Mouse (Mus musculus) hindbrain, embryonic 10.5 days (tissue): Measurements from ENCODE around the gene Ubxn11. TPM values are rescaled to one million over a fixed set of nuclear protein-coding genes. Genes with fewer than 3 reads are reported as not detected.

Source experiments
- DNase-seq: peaks from one replicate; pipeline ENCODE4 v3.0.0-alpha.2; 2017; ENCODE audit warnings: low spot score
- H3K27ac ChIP-seq: fragments of 300-500 bp; sonication (generic); 2 replicates; pipeline ENCODE4 v1.5.1; 2016; ENCODE audit warnings: mild to moderate bottlenecking, moderate library complexity
- H3K27me3 ChIP-seq: fragments of 300-500 bp; sonication (generic); 2 replicates; pipeline ENCODE4 v1.6.1; 2016; ENCODE audit warnings: mild to moderate bottlenecking; ENCODE audit not compliant: poor library complexity, insufficient read depth, severe bottlenecking
- H3K36me3 ChIP-seq: fragments of 300-500 bp; sonication (generic); 2 replicates; pipeline ENCODE4 v1.6.1; 2016; ENCODE audit warnings: mild to moderate bottlenecking, moderate library complexity
- H3K4me1 ChIP-seq: fragments of 300-500 bp; sonication (generic); replicated peaks from 2 replicates; pipeline ENCODE4 v1.6.1; 2016; ENCODE audit warnings: mild to moderate bottlenecking
- H3K4me3 ChIP-seq: fragments of 300-500 bp; sonication (generic); 2 replicates; pipeline ENCODE4 v1.5.1; 2016; ENCODE audit warnings: mild to moderate bottlenecking, moderate library complexity
- H3K9me3 ChIP-seq: fragments of 300-500 bp; sonication (generic); 2 replicates; pipeline ENCODE4 v1.6.1; 2016; ENCODE audit warnings: mild to moderate bottlenecking, moderate library complexity
- WGBS: fragments of 180-500 bp; shearing (Covaris S2); methylation state at CpG from one replicate; pipeline ENCODE4 v1.1.7; 2016; 5-methylcytosine and 5-hydroxymethylcytosine counted together
- polyA plus RNA-seq: library from polyadenylated mRNA; unstranded; fragments of >200 nt; fragmentation: Nextera tagmentation; extraction: Ambion mirVana; gene quantifications from 2 replicates; pipeline ENCODE4 v1.2.1, GENCODE M21; 2016

The Ubxn11 gene
- polyA plus RNA-seq, 1 experiment from 2014 or later: 11.2 TPM

DNA sequence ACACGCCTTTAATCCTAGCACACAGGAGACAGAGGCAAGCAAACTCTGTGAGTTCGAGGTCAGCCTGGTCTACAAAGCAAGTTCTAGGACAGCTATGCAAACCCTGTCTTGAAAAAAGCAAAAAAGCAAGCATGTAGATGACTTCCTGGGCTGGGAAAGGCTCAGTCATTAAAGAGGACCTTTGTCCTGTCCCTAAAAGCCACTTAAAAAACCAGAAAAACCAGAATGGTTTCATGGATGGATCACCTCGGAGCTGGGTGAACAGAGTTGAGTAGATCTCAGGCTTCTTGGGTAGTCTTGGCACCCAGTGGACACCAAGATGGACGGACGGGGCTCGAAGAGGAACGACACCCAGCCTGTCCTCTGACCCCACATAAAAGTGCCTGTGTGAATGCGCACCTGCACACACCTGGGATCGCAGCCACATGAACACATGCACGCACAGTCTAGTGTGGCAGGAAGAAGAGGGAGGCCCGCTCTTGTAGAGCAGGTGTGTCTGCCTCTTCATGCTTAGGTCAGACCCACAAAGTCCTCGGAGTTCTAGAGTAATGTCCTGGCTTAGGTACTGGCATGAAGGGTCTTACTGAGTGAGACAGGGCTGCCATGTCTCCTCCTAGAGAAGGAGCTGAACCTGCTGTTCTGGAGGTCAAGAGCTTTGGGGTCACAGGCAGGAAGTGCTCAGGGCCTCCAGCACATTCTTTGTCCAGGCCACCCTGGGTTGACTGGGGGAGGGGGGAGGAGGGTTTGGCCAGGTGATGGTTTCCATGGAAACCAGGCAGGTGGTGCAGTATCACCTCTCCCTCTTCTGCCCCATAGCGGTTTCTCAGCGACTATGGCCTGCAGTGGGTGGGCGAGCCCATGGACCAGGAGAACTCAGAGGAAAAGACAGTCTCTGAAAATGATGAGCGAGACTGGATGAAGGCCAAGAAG lies 13.1 kb downstream of the Ubxn11 start:
- no peak for DNase-seq
- Histone ChIP-seq H3K27me3 (no peaks in the 10 kb centered on the region), H3K9me3 (no peaks in the 10 kb centered on the region), H3K36me3 (no peaks in the 10 kb centered on the region), H3K4me3 (no peak overlapping the region), H3K4me1 (peaks cover 53% of the 10 kb centered on the region), H3K27ac (peak overlapping the region; percentile 29)
- 86% methylated on average over 16 of the region's 16 CpGs for WGBS

DNA sequence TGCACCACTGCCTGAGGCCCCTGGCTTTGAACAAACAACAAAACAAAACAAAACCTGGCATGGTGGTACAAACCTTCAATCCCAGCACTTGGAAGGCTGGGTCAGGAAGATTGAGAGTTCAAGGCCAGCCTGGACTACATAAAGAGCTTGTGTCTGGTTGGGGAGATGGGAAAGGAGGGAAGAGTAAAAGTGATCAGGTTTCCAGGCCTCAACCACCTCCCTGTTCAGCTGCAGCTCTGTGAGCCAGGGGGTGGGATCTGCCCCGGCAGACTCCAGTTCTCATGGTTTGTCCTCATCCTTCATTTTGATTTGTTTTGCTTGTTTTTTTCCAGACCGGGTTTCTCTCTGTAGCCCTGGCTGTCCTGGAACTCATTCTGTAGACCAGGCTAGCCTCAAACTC lies 14.1 kb downstream of the Ubxn11 start:
- Histone ChIP-seq H3K4me3 (no peak overlapping the region), H3K27me3 (no peaks in the 10 kb centered on the region), H3K36me3 (no peaks in the 10 kb centered on the region), H3K9me3 (no peaks in the 10 kb centered on the region), H3K4me1 (peaks cover 56% of the 10 kb centered on the region), H3K27ac (no peak overlapping the region)
- 87% methylated on average over 2 of the region's 2 CpGs for WGBS
- DNase-seq: no peak

DNA sequence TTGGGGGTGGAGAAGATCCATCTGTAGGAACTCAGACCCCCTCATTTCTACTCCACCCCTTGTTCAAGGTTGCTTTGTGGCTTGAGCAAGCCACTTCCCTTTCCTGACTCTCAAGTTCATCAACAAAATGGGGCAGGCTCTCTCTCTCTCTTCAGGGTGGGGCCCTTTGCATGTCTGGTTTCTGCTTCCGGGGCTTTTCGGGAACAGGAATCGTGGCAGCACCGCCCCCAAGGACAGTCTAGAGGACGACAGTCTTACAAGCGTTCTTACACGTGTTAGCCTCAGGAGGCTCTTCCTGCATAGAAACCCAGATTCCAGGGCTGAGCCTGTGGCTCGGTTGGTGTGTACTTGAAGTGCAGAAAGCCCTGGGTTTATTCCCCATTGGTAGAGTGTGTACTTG lies 14.6 kb downstream of the Ubxn11 start:
- Histone ChIP-seq H3K4me1 (peaks cover 61% of the 10 kb centered on the region), H3K36me3 (no peaks in the 10 kb centered on the region), H3K27ac (no peak overlapping the region), H3K27me3 (no peaks in the 10 kb centered on the region), H3K4me3 (no peak overlapping the region), H3K9me3 (no peaks in the 10 kb centered on the region)
- 79% methylated on average over 8 of the region's 8 CpGs for WGBS
- DNase-seq: no peak

DNA sequence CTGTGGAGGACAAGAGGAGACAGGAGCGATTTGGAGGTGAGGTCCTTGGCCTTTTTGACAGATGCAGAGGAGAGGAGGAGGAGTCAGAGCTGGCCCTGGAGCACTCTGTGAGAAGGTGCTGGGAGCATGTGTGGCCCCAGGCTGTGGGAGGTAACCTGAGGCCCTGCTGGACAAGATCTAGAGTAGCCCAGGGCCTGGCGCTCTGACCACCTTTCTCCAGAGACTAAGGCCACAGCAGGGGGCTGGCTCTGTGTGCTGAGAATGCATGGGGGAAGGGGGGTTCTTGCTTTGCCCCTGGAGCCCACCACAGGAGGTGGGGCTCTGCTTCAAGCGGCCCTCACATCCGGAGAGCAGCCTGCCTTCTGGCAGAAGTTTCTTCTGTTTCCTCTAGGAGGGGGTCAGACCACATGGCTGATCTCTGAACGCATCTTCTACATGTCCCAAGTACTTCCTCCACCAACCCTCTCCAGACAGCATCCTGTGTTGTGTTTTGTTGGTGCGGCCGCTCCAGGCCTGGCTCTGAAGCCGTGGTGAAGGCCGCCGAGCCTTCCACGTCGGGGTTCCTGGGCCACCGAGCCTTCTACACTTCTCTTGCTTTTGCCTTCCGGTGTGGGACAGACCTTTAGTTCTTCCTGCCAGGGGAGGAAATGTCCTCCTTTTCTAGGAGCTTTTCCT lies 15.9 kb downstream of the Ubxn11 start:
- peak overlapping the region; percentile 53; the same call in 1 of the 2 replicates for H3K27ac ChIP-seq
- DNase-seq: no peak
- no peaks in the 10 kb centered on the region for H3K9me3 ChIP-seq
- H3K27me3 ChIP-seq: no peaks in the 10 kb centered on the region
- peaks cover 52% of the 10 kb centered on the region for H3K4me1 ChIP-seq
- H3K36me3 ChIP-seq: no peaks in the 10 kb centered on the region
- H3K4me3 ChIP-seq: no peak overlapping the region
- WGBS: 69% methylated on average over 14 of the region's 14 CpGs

DNA sequence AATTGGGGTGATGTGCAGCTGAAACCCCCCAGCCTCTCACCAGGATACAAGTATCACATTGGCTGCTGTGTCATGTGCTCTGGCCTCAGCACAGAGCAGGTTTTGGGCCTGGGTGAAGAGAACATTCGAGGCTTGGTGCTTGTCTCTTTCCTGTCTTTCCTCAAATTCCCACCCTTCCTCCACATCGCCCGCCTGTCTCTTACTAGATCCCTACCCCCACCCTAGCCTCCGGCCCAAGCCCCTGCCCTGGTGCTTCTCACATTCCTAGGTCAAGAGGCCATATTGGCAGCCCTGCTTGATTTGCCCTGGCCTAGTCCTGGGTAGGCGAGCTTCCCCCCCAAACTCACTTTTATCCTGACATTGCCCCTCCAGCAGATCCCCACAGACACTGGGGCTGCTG lies 16.7 kb downstream of the Ubxn11 start:
- 62% methylated on average over 5 of the region's 5 CpGs for WGBS
- Histone ChIP-seq H3K4me1 (peaks cover 50% of the 10 kb centered on the region), H3K27ac (peak overlapping the region; percentile 53), H3K27me3 (no peaks in the 10 kb centered on the region), H3K36me3 (no peaks in the 10 kb centered on the region), H3K9me3 (no peaks in the 10 kb centered on the region), H3K4me3 (no peak overlapping the region)
- no peak for DNase-seq

DNA sequence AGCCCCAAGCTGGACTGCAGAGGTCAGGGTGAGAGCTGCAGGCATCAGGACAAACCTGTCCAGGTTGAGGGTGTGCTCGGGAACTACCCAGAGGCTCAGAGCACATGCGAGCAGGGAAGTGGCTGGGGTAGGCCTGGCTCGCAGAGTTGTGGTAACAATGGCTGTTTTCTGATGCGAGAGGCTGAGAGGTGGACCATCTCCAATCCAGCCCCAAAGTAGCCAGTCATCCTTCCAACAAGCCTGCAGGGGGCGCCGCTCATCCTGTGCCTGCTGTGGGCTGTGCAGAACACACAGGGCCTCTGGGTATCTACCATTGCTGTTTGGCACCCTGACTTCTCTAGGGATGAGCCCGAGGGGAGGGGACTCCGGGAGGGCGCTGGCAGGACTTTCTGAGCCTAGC lies 17.3 kb downstream of the Ubxn11 start:
- DNase-seq: peak; percentile 43
- peak overlapping the region; percentile 53; the same call in 1 of the 2 replicates for H3K27ac ChIP-seq
- no peaks in the 10 kb centered on the region for H3K9me3 ChIP-seq
- no peak overlapping the region for H3K4me3 ChIP-seq
- 64% methylated on average over 9 of the region's 9 CpGs for WGBS
- H3K36me3 ChIP-seq: no peaks in the 10 kb centered on the region
- no peaks in the 10 kb centered on the region for H3K27me3 ChIP-seq
- H3K4me1 ChIP-seq: peaks cover 53% of the 10 kb centered on the region

DNA sequence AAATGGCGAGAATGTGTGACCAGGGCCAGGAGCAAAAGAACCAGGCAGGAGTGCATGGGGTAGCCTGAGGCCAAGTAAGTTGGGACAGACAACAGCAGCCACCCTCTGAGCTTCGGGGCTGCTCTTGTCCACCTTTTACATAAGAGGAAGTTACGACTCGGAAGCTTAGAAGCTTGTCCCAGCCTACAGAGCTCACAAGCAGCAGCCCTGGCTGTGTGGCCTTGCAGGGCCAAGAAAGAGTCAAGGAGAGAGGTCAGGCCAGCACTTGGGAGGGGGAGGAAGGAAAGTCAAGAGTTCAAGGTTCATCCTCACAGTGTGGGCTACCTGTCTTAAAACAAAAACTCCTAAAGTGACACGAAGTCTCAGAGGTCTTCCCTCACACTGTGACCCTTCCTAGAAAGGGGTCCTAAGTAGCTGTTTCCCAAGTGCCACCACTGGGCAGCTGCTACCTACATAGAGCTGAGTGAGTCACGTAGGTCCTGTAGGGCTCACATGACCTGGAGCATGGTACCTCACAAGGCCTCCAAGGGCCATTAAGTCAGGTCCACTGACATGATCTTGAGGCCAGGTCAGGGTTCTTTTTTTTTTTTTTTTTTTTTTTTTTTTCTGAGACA lies 17.9 kb downstream of the Ubxn11 start:
- WGBS: 80% methylated on average over 6 of the region's 6 CpGs
- DNase-seq: no peak
- peaks cover 53% of the 10 kb centered on the region for H3K4me1 ChIP-seq

DNA sequence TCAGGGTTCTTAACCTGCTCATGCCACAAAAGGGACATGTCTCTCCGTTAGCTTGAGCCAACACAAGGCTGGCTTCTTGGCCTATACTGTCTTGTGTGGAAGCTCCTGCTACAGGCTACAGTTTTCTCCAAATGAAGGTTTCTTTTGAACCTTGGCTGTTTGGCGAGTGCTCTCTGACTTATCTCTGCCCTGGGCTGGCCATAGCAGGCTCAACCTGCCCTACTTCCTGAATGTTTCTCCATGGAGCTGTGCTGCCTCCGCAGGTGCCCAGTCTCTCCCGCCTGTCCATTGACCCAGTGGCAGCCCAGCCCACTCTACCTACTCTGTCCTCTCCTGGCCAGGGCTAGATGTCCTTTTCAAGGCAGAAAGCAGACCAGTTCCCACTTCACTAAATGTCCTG lies 18.5 kb downstream of the Ubxn11 start:
- Histone ChIP-seq H3K9me3 (no peaks in the 10 kb centered on the region), H3K27ac (no peak overlapping the region), H3K27me3 (no peaks in the 10 kb centered on the region), H3K36me3 (0 out of 2 replicates have a peak, but pooled peaks cover 6% of the 10 kb centered on the region), H3K4me1 (peaks cover 47% of the 10 kb centered on the region), H3K4me3 (no peak overlapping the region)
- WGBS: 87% methylated on average over 4 of the region's 4 CpGs
- DNase-seq: no peak

More for the DNA sequence above, 17.9 kb downstream of the Ubxn11 start:
- Histone ChIP-seq H3K4me3 (no peak overlapping the region), H3K27me3 (no peaks in the 10 kb centered on the region), H3K9me3 (no peaks in the 10 kb centered on the region), H3K36me3 (0 out of 2 replicates have a peak, but pooled peaks cover under 1% of the 10 kb centered on the region), H3K27ac (0 out of 2 replicates have a peak overlapping the region, but pooled peaks have one; percentile 53)

DNA sequence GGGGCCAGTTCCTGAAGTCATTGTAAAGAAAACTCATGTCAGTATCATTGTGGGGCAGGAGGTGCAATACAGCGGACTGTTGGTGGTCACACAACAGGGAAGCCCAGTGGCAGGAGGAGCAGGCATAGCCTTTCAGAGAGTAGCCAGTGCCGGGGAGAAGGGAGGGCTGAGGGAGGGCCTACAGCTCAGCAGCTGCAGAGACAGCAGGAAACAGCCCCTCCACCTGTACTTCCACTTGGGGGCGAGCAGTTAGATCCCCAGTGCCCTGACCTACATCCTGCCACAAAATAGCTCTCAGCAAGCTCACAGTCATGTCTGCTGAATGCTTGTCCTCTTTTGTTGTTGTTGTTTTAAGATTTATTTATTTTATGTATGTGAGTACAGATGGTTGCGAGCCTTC lies 19.2 kb downstream of the Ubxn11 start:
- no peak for DNase-seq
- H3K27me3 ChIP-seq: no peaks in the 10 kb centered on the region
- 47% methylated on average over 4 of the region's 4 CpGs for WGBS
- H3K9me3 ChIP-seq: no peaks in the 10 kb centered on the region
- H3K36me3 ChIP-seq: 0 out of 2 replicates have a peak, but pooled peaks cover 11% of the 10 kb centered on the region
- H3K4me3 ChIP-seq: no peak overlapping the region
- H3K4me1 ChIP-seq: peaks cover 48% of the 10 kb centered on the region
- H3K27ac ChIP-seq: peak overlapping the region; percentile 51; the same call in 1 of the 2 replicates

DNA sequence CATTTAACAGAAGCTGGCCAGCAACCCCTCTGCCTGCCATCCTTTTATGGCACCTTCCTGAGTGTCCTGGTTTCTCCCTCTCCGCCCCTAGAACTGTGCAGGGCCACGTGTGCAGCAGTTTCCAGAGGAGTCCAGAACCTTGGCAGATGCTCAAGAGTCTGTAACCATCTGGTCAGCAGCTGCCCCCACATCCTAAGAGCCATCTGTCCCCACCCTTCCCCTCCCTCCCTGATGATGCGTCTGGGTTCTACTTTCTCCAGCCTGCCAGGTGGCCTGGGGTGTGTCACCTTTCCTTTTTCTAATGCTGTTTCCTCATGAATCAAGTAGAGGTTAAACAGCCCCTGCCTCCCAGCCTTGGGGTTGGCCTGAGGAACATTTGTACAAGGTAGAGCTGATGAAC lies 19.9 kb downstream of the Ubxn11 start:
- Histone ChIP-seq H3K4me1 (peaks cover 55% of the 10 kb centered on the region), H3K27ac (no peak overlapping the region), H3K9me3 (no peaks in the 10 kb centered on the region), H3K36me3 (0 out of 2 replicates have a peak, but pooled peaks cover 11% of the 10 kb centered on the region), H3K4me3 (no peak overlapping the region), H3K27me3 (no peaks in the 10 kb centered on the region)
- no peak for DNase-seq
- WGBS: 66% methylated on average over 3 of the region's 3 CpGs

DNA sequence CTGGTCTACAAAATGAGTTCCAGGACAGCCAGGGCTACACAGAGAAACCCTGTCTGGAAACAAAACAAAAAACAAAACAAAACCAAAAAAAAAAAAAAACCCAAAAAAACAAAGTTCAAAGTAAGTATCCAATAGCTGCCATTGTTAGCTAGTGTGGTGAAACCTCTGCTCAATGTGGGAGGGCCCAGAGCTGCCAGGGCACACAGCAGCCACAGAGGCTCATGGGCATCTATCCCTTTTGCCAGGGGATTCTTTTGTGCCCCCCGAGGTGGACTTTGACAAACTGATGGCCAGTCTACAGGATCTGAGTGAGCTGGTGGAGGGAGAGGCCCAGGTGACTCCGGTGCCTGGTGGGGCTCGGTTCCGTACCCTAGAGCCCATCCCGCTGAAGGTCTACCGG lies 20.8 kb downstream of the Ubxn11 start:
- H3K27me3 ChIP-seq: no peaks in the 10 kb centered on the region
- no peak for DNase-seq
- no peak overlapping the region for H3K4me3 ChIP-seq
- no peaks in the 10 kb centered on the region for H3K9me3 ChIP-seq
- 92% methylated on average over 6 of the region's 6 CpGs for WGBS
- H3K27ac ChIP-seq: no peak overlapping the region
- peaks cover 60% of the 10 kb centered on the region for H3K4me1 ChIP-seq
- H3K36me3 ChIP-seq: 0 out of 2 replicates have a peak, but pooled peaks cover 11% of the 10 kb centered on the region

DNA sequence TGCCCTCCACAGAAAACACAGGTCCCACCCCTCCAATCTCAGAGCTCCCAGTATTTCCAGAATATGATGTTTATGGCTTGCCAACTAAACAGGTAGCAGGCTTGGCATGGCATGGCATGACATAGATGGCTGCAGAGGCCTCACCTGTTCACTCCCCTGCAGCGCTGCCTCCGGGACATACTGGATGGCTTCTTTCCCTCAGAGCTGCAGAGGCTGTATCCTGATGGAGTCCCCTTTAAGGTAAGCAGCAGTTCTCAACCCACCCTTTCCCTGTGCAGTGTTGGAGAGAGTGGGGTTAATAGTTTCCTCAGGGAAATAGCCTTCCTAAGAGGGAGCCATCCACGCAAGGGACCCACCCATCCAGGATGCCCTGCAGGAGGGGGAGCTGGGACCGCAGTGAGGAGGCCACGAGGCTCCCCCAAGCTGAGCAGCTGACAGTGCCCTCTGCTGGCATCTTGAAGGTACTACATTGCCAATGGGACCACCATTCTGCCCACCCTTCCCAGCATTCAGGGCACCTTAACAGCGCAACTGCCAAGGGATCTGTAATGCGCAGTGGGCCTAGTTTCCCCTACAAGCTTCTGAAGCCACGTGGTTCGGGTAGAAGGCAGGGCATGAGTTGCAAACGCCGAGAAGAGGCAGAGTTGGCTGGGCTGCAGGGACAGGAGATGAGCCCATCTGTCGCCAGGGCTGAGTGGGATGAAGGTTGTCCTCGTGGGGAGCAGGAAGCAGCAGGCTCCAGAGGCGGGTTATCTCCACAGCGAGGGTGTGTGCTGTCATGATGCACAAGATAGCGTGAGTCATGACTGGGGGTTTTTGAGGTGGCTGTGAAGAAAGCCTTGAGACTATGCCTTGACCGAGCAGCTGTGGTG lies 21.5 kb downstream of the Ubxn11 start:
- Histone ChIP-seq H3K36me3 (0 out of 2 replicates have a peak, but pooled peaks cover 11% of the 10 kb centered on the region), H3K4me3 (no peak overlapping the region), H3K9me3 (no peaks in the 10 kb centered on the region), H3K27me3 (no peaks in the 10 kb centered on the region), H3K27ac (0 out of 2 replicates have a peak overlapping the region, but pooled peaks have one; percentile 50), H3K4me1 (peaks cover 60% of the 10 kb centered on the region)
- 28% methylated on average over 17 of the region's 17 CpGs for WGBS
- DNase-seq: peak; percentile 68
